Mouse (Mus musculus) brain, embryonic 18.5 days (tissue): Measurements from ENCODE around the gene Myl6b.

ENCODE experiments used
- DNase-seq: peaks from one replicate; pipeline ENCODE4 v3.0.0-alpha.2; 2012; ENCODE audit warnings: low read depth, low spot score

Myl6b gene

GRCm38 (mm10) chr10:128498590-128498989 lies at the start of gene Myl6b:
Gene Myl6b, minus strand, starts transcription at chr10:128498685.
- DNase-seq = peak; percentile 88

- peak; percentile 97 for DNase-seq
Observed at GRCm38 (mm10) chr10:128547361-128548032, 49.0 kb upstream of the Myl6b start, which contains the start of gene Zc3h10. Gene Zc3h10, minus strand, starts transcription at chr10:128547774.

GRCm38 (mm10) chr10:128546787-128547186 lies 48.3 kb upstream of the Myl6b start:
- no peak for DNase-seq

GRCm38 (mm10) chr10:128546361-128546760 lies 47.9 kb upstream of the Myl6b start:
- DNase-seq = no peak

GRCm38 (mm10) chr10:128545570-128545898 lies 47.0 kb upstream of the Myl6b start:
- no peak for DNase-seq

- no peak for DNase-seq
Observed at GRCm38 (mm10) chr10:128544674-128545569, 46.4 kb upstream of the Myl6b start.

GRCm38 (mm10) chr10:128544151-128544657 lies 45.7 kb upstream of the Myl6b start:
- DNase-seq = no peak

GRCm38 (mm10) chr10:128543100-128543499 lies 44.6 kb upstream of the Myl6b start:
- DNase-seq = no peak

GRCm38 (mm10) chr10:128538340-128538870 lies 39.9 kb upstream of the Myl6b start:
- DNase-seq = no peak

- no peak for DNase-seq
Observed at GRCm38 (mm10) chr10:128536266-128536940, 37.9 kb upstream of the Myl6b start.

- DNase-seq = no peak
Observed at GRCm38 (mm10) chr10:128535624-128536265, 37.3 kb upstream of the Myl6b start.

GRCm38 (mm10) chr10:128535206-128535605 lies 36.7 kb upstream of the Myl6b start:
- DNase-seq = no peak

GRCm38 (mm10) chr10:128526366-128527356 lies 28.2 kb upstream of the Myl6b start:
- DNase-seq = no peak

GRCm38 (mm10) chr10:128525671-128526308 lies 27.3 kb upstream of the Myl6b start, which contains the start of gene Esyt1:
Gene Esyt1, minus strand, starts transcription at chr10:128525871.
- DNase-seq = peak; percentile 90

GRCm38 (mm10) chr10:128524732-128525662 lies 26.5 kb upstream of the Myl6b start:
- no peak for DNase-seq

- no peak for DNase-seq
Observed at GRCm38 (mm10) chr10:128524111-128524731, 25.7 kb upstream of the Myl6b start.

- no peak for DNase-seq
Observed at GRCm38 (mm10) chr10:128522351-128522750, 23.9 kb upstream of the Myl6b start.

- DNase-seq = no peak
Observed at GRCm38 (mm10) chr10:128520591-128520990, 22.1 kb upstream of the Myl6b start.
